Mouse (Mus musculus) kidney, postnatal 10 days (tissue): ENCODE measurements at regions not wholly inside any gene's neighbourhood (a gene's known extent, or its start where the extent isn't known, plus 50 kb on each side); places are given as distances from the start of the nearest gene placed in this dataset.
"Not testable (repeated sequence)": the region's sequence is repeated elsewhere in the genome, so short reads cannot be mapped to it uniquely, and the experiment has no call there.

ENCODE experiments used
- DNase-seq: peaks from one replicate; pipeline ENCODE4 v3.0.0; 2021; ENCODE audit warnings: mixed read lengths

DNA sequence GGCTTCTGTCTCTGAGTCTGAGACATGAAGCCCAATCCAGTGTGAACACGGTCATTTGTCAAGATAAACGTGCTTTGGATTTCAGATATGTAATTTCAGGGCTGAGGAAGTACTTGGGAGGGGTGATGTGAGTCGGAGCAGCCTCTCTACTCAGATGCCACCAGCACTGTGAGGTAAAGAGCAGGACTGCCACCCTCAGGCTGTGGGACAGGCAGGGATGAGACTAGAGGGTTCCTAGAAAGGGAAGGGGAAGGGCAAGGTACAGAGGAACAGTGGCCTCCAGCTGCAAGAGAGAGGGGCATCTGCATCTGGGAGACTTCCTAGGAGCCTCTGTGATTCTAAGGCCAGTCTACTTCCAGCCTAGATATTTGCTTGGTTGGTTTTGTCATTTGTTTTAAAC lies 78.7 kb upstream of the Csrp2 start:
- DNase-seq = peak; percentile 15

DNA sequence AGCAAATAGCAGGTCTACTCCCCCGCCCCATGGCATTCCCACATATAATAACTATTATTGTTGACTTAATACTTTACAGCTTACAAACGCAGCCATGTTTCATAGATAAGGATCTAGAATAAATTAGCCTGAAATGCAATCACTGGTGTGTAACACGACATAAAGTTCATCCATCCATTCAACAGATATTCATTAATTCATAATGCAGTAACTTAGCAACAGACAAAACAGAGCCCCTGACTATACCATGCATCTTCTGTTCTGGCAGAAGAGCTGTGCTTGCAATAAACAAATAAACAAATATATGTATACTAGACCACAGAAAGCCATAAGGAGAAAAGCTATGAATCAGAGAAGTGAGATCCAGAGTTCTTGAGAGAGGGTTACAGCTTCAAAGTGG lies 77.9 kb upstream of the Csrp2 start:
- DNase-seq = no peak

DNA sequence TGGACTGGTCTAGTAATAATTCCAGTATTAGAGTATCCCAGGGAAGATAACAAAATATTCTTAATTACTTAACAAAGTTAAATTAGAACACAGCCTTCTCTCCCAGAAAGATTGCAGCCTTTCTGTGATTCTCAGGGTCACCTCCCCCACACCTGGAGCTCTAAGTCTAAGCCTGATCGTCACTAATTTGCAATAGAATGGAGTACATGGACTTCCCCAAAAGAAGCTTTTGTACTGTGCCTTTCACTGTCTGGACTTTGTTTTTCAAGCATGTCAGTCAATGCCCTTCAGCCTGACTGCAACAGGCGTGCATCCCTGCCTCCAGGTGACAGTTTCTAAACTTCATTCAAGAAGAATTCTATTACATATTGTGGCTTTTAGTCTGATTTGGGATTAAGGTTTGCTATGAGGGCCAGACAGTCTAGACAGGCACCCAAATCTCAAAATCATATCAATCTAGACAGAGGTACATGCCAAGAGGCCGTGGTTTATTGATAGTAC lies 64.9 kb upstream of the Csrp2 start:
- DNase-seq = not testable (repeated sequence)

DNA sequence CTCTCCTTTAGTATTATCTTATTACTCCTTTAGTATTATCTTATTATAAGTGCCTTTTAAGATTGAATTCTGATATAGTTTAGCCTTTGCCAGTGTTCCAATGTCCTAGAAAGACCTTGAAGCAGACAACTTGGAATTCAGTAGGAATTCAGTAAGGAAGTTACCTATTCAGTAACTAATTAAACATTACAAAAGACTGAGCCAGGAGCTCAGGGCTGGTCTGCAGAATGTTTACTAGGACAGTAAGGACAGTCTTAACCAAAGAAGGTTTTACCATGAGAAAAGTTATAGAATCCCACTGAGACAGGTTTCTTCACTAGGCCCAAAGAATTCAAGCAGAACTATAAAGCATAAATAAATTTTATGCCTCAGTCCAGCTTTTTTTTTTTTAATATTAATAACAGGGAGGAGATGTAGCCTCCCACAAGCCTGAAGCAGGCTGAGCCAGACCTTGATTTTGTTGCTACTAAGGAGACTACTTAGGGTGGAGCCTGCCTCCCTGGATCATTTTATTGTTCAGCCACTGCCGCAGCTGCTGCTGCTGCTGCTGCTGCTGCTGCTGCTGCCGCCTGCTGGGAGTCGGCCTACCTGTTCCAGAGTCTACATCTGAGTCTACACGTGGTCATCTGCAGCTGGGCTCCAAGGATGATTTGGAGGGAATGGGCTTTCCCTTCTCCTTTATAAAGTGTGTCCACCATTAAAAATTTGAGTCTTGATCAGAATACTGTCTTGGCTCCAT lies 63.8 kb upstream of the Csrp2 start:
- peak; percentile 38 for DNase-seq

DNA sequence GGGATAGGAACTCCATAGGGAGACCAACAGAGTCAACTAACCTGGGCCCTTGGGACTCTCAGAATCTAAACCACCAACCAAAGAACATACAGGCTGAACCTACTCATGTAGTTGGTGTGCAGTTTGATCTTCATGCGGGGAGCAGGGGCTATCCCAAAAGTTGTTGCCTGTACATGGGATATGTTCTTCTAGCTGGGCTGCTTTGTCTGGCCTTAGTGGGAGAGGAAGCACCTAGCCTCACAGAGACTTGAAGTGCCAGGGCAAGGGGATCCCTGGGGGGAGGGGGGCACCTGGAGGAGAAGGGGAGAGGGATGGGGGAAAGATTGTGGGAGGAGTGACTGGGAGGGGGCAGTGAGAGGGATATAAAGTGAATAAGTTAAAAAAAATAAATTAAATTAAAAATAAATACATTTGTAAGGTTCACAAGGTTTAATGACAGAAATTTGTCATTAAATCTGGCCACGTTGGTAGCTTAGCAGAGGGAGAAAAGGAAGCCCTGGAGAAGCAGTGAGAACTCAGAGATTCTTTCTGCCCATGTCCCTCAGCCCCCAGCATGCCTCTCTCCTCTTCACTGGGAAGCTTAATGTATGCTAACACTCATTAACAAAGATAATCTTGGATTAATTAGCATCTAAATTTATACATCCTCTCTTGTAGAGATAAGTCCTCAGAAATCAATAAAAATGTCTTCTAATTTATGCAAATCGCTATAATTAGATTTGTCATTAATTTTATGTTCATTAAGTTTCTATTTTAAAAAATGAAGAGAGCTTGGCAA lies 62.1 kb upstream of the Csrp2 start:
- no peak for DNase-seq

DNA sequence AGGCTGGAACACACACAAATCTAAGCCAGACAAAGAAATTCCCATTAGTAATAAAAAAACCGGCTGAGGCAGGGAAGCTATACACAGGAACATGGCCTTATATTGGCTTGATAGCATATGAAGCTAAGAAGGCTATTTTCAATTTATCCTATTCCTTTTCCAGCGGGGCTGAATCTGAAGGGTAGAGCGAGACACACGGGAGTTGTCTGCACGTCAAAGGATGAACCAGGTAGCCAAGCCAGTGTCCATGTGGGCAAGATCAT lies 61.6 kb upstream of the Csrp2 start:
- DNase-seq = no peak

DNA sequence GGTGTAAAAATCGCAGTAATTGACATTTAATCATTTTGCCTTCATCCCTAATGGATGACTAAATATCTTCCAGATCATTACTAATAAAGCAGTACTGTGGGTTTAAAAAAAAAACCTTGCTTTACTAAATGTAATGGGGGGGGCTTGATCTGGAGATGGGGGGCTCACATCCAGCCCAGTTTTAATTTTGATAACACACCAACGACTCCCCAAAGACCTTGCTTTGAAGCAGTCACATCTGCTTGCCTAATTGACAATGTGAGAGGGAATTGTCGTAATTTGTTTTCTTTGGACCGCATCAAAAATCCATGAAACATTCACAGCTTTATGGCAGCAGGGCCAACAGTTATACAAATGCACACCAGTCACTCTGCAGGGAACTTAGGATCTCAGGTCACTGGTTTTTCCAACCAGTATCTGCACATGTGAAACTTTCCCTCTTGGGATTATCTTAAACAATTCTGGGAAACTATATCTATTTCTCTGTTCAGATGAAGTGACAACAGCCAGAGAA lies 61.1 kb upstream of the Csrp2 start:
- DNase-seq = no peak

DNA sequence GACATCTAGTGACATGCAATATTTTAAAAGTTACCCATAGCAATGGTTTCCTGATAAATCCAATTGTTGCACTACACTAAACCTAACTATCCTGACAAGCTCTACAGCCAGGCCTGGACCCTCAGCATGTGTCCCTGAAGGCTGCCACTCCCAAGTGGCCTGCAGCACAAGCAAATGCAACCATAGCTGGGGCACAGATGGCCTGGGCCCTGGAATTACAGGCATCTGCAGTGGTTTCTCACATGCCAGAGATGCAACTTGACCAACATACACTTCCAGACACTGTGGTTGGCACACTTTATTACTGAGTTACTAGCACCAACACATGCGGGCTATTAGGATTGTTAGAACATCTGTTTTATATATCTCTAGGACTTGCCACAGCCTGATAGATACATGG lies 60.3 kb upstream of the Csrp2 start:
- no peak for DNase-seq
